Mouse (Mus musculus) kidney, embryonic 15.5 days (tissue): ENCODE data around the gene Cutc. TPM values are rescaled to one million over a fixed set of nuclear protein-coding genes. Genes with fewer than 3 reads are reported as not detected.
A peak's percentile ranks its signal among the peaks of the same experiment; 100 is the strongest.

ENCODE experiments used
- ATAC-seq: fragments of 200-750 bp; cut with Nextera tagmentation; replicated peaks from 2 replicates; pipeline ENCODE4 v1.8.0; 2017; ENCODE audit warnings: moderate TSS enrichment; ENCODE audit not compliant: low FRiP score
- H3K27ac ChIP-seq: fragments of 300-500 bp; sonication (generic); 2 replicates; pipeline ENCODE4 v1.5.1; 2015; ENCODE audit warnings: mild to moderate bottlenecking, inconsistent platforms
- H3K27me3 ChIP-seq: fragments of 300-500 bp; sonication (generic); 2 replicates; pipeline ENCODE4 v1.6.1; 2015; ENCODE audit warnings: inconsistent platforms
- H3K36me3 ChIP-seq: fragments of 300-500 bp; sonication (generic); 2 replicates; pipeline ENCODE4 v1.6.1; 2015; ENCODE audit warnings: inconsistent platforms
- H3K4me1 ChIP-seq: fragments of 300-500 bp; sonication (generic); 2 replicates; pipeline ENCODE4 v1.6.1; 2015; ENCODE audit warnings: inconsistent platforms
- H3K4me2 ChIP-seq: fragments of 300-500 bp; sonication (generic); 2 replicates; pipeline ENCODE4 v1.6.1; 2015; ENCODE audit warnings: moderate library complexity, mild to moderate bottlenecking, inconsistent platforms
- H3K4me3 ChIP-seq: fragments of 300-500 bp; sonication (generic); replicated peaks from 2 replicates; pipeline ENCODE4 v1.5.1; 2015; ENCODE audit warnings: mild to moderate bottlenecking, inconsistent platforms
- H3K9ac ChIP-seq: fragments of 300-500 bp; sonication (generic); 2 replicates; pipeline ENCODE4 v1.6.1; 2015; ENCODE audit warnings: mild to moderate bottlenecking, inconsistent platforms
- H3K9me3 ChIP-seq: fragments of 300-500 bp; sonication (generic); replicated peaks from 2 replicates; pipeline ENCODE4 v1.6.1; 2016; ENCODE audit warnings: inconsistent platforms
- WGBS: fragments of 180-500 bp; shearing (Covaris S2); methylation state at CpG from one replicate; pipeline ENCODE4 v1.1.7; 2015; ENCODE audit warnings: mixed read lengths; 5-methylcytosine and 5-hydroxymethylcytosine counted together
- polyA plus RNA-seq: library from polyadenylated mRNA; unstranded; fragments of >200 nt; fragmentation: Nextera tagmentation; extraction: Ambion mirVana; gene quantifications from 2 replicates; pipeline ENCODE4 v1.2.1, GENCODE M21; 2015

Cutc gene
- polyA plus RNA-seq, 1 experiment from 2014 or later = 17.4 TPM

GRCm38 (mm10) chr19:43803866-43804265 lies 51.1 kb downstream of the Cutc start:
- Histone ChIP-seq H3K9ac (no peak overlapping the region), H3K4me2 (no peak overlapping the region), H3K4me1 (no peaks in the 10 kb centered on the region), H3K27me3 (no peaks in the 10 kb centered on the region), H3K27ac (no peak overlapping the region), H3K4me3 (no peak overlapping the region), H3K9me3 (no peaks in the 10 kb centered on the region), H3K36me3 (no peaks in the 10 kb centered on the region)
- ATAC-seq = no peak
- 76% methylated on average over 10 of the region's 10 CpGs for WGBS

DNA sequence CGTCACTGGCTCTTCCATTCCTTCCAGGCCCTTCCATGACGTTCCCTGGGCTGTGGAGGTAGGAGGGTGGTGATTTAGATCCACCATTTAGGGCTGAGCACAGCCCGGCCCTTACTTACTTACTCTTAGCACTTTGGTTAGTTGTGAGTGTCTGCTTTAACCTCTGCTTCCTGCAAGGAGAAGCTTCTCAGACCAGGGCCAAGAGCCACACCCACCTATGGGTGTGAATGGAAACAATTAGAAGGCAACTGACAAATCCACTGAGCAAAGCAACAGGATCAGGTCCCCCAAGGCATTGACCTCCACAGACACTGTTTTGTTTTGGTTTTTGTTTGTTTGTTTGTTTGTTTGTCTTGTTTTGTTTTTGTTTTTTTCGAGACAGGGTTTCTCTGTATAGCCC lies 56.5 kb downstream of the Cutc start:
- ATAC-seq = no peak
- whole genome bisulfite sequencing = 29% methylated on average over 4 of the region's 4 CpGs
- Histone ChIP-seq H3K4me2 (no peak overlapping the region), H3K9me3 (no peaks in the 10 kb centered on the region), H3K27me3 (no peaks in the 10 kb centered on the region), H3K9ac (no peak overlapping the region), H3K27ac (no peak overlapping the region), H3K36me3 (no peaks in the 10 kb centered on the region), H3K4me3 (no peak overlapping the region), H3K4me1 (no peaks in the 10 kb centered on the region)

DNA sequence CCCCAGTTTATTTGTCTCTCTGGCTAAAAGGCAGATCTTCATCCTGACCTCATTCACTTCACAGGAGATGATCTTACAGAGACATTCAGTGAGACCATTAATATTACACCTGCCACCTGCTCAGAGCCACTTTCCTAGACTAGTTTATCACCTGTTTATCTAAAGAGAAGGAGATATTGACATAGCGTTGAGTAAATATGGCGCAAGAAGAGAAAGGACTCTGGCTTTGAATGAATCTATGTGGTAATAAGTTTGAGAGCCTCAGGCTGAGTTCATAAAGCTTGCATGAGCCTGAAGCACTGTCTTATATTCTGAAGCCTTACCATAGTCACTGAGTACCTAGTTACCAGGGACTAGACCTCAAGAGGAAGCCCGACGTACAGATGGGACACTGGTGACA lies 58.6 kb downstream of the Cutc start:
- Histone ChIP-seq H3K9me3 (no peaks in the 10 kb centered on the region), H3K4me2 (no peak overlapping the region), H3K27me3 (no peaks in the 10 kb centered on the region), H3K36me3 (no peaks in the 10 kb centered on the region), H3K4me1 (no peaks in the 10 kb centered on the region), H3K27ac (no peak overlapping the region), H3K9ac (no peak overlapping the region), H3K4me3 (no peak overlapping the region)
- WGBS = 92% methylated on average over 4 of the region's 4 CpGs
- no peak for ATAC-seq

DNA sequence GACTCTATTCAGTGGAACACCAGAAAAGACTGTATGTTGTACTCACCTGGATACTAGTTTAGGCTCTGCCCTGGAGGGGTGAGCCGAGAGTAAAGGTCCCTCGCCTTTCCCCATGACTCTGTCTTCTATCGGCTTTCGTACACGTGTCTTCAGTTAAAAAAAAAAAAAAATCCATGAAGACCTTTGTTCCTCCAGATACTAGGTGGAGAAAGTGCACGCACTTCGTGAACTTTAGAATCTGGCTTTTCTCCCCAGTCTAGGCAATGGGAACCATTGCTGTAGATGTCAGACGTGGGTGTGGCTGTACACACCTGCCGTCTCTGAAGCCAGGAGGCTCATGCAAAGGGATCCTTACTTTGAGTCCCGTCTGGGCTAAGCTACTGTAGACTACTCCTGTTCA lies 60.5 kb downstream of the Cutc start:
- no peak for ATAC-seq

DNA sequence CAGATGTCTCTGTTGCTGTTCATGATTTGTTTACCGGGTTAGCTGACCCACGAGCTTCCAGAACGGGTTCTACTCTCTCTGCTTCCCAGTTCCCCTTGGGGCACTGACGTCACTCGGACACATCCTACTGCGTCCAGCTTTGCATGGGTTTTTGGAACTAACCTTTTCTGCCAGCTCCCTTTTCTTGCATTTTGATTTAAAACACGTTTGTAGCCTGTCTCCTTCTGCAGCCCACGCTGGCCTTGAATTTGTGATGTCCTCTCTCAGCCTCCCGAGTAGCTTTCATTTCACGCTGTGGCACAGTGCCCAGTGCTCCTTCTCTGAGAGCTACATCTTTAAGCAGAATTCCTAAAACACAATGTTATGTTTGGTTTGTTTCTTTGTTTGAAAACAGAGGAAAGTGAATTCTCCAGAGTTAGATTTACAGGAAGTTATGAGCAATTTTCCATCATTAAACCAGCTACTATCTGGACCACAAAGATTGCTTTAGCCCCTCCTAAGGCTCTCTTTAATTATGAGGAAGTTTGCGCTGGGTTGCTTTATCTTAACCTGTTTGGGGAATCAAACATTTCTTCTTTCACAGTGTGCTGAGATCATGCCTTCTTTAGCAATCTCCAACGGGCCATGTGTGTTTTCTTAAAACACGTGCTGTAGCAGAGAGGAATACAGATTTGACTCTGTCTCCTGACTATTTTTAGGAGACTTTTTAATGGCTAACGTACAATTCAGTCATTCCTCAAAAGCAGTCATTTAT lies 63.0 kb downstream of the Cutc start:
- H3K4me1 ChIP-seq = no peaks in the 10 kb centered on the region
- no peak overlapping the region for H3K9ac ChIP-seq
- no peak for ATAC-seq
- no peaks in the 10 kb centered on the region for H3K27me3 ChIP-seq
- H3K36me3 ChIP-seq = no peaks in the 10 kb centered on the region
- H3K4me2 ChIP-seq = peak overlapping the region; percentile 28; the same call in 1 of the 2 replicates
- no peak overlapping the region for H3K4me3 ChIP-seq
- no peaks in the 10 kb centered on the region for H3K9me3 ChIP-seq
- no peak overlapping the region for H3K27ac ChIP-seq
- 63% methylated on average over 14 of the region's 14 CpGs for WGBS

More for the DNA sequence above, 60.5 kb downstream of the Cutc start:
- H3K27ac ChIP-seq = no peak overlapping the region
- H3K9ac ChIP-seq = no peak overlapping the region
- WGBS = 86% methylated on average over 10 of the region's 10 CpGs
- H3K4me3 ChIP-seq = no peak overlapping the region
- no peaks in the 10 kb centered on the region for H3K9me3 ChIP-seq
- no peaks in the 10 kb centered on the region for H3K4me1 ChIP-seq
- H3K27me3 ChIP-seq = no peaks in the 10 kb centered on the region
- no peak overlapping the region for H3K4me2 ChIP-seq
- no peaks in the 10 kb centered on the region for H3K36me3 ChIP-seq

Other genes with a start within 250 kb of the Cutc start
- 57.8 and 59.0 TPM in 2 replicates for gene Got1, start 228.4 kb upstream of the Cutc start, polyA plus RNA-seq
- 0.26 and 0.48 TPM in 2 replicates for gene Nkx2-3, start 140.7 kb upstream of the Cutc start, polyA plus RNA-seq
- gene Slc25a28, start 78.1 kb upstream of the Cutc start, polyA plus RNA-seq = 13.7 and 14.3 TPM in 2 replicates
- gene Entpd7, start 63.3 kb upstream of the Cutc start, polyA plus RNA-seq = 12.3 and 14.4 TPM in 2 replicates
- 11.1 and 13.1 TPM in 2 replicates for gene Cox15, start within 50 bp of the Cutc start, polyA plus RNA-seq
- 3.7 and 4.0 TPM in 2 replicates for gene Abcc2, start 29.2 kb downstream of the Cutc start, polyA plus RNA-seq
- 23.7 and 24.4 TPM in 2 replicates for gene Dnmbp, start 187.2 kb downstream of the Cutc start, polyA plus RNA-seq
- gene Cpn1, start 233.6 kb downstream of the Cutc start, polyA plus RNA-seq = 51.0 and 53.5 TPM in 2 replicates